Mouse (Mus musculus) heart, postnatal 14 days (tissue): Measurements from ENCODE around the gene Alox5. TPM values are rescaled to one million over a fixed set of nuclear protein-coding genes. Genes with fewer than 3 reads are reported as not detected.
A peak's percentile ranks its signal among the peaks of the same experiment; 100 is the strongest.
"Not testable (repeated sequence)": the region's sequence is repeated elsewhere in the genome, so short reads cannot be mapped to it uniquely, and the experiment has no call there.

ENCODE experiments used
- DNase-seq, 2 experiments: peaks; one replicate each; pipeline ENCODE4 v3.0.0; 2021 to 2022
- intact Hi-C: fragments of 180-260 bp; cut with DNase I; formaldehyde crosslinking; loops from one replicate; pipeline ENCODE4 v1.15.1; 2025
- long read RNA-seq, 2 experiments: library from polyadenylated mRNA; stranded (forward); transcript quantifications; one replicate each; pipeline ENCODE4 v2.0.0; 2021
- total RNA-seq, 2 experiments: library from RNA; stranded (reverse); gene quantifications; 2 replicates each; pipeline ENCODE4 v1.2.3; 2021

Alox5 gene
- total RNA-seq: 1 to 10 TPM; 5.6 to 7.2 TPM
- long read RNA-seq, experiment 1, partial matches to known transcripts: 4 of 5 reads
- long read RNA-seq, experiment 1, other reads (novel, unspliced or antisense): 0 of 5 reads
- long read RNA-seq, experiment 2, partial matches to known transcripts: 1 of 5 reads
- long read RNA-seq, experiment 2, other reads (novel, unspliced or antisense): 0 of 5 reads

GRCm38 (mm10) chr6:116460544-116461283 is at the start of gene Alox5:
Gene Alox5, minus strand, starts transcription at chr6:116461178.
- intact Hi-C loops: loop anchor here (10.0 kb wide), 1 partner anchor 234 kb away; no protein-coding TSS in a partner anchor

GRCm38 (mm10) chr6:116506302-116507003 is 45.5 kb upstream of the Alox5 start, which contains the start of gene Olfr212:
Gene Olfr212, plus strand, starts transcription at chr6:116506516.
- DNase-seq, intact Hi-C loops: not testable (repeated sequence)

More at GRCm38 (mm10) chr6:116460544-116461283, at the start of gene Alox5:
- peak; percentile 37 to 47 for DNase-seq

- intact Hi-C loops: no loop called here
Measured at GRCm38 (mm10) chr6:116495960-116496359, 35.0 kb upstream of the Alox5 start.

GRCm38 (mm10) chr6:116493742-116494141 is 32.8 kb upstream of the Alox5 start:
- DNase-seq: no peak
- intact Hi-C loops: no loop called here

More at GRCm38 (mm10) chr6:116495960-116496359, 35.0 kb upstream of the Alox5 start:
- DNase-seq: no peak

- no peak for DNase-seq
- intact Hi-C loops: no loop called here
Measured at GRCm38 (mm10) chr6:116488791-116489190, 27.8 kb upstream of the Alox5 start, which contains the start of gene Olfr211. Gene Olfr211, plus strand, starts transcription at chr6:116489091.

- intact Hi-C loops: no loop called here
Measured at GRCm38 (mm10) chr6:116486833-116487232, 25.9 kb upstream of the Alox5 start.

GRCm38 (mm10) chr6:116485081-116485480 is 24.1 kb upstream of the Alox5 start:
- intact Hi-C loops: no loop called here

More at GRCm38 (mm10) chr6:116486833-116487232, 25.9 kb upstream of the Alox5 start:
- no peak for DNase-seq

GRCm38 (mm10) chr6:116468081-116468480 is 7.1 kb upstream of the Alox5 start:
- intact Hi-C loops: loop anchor here (10.0 kb wide), 1 partner anchor 227 kb away; no protein-coding TSS in a partner anchor
- no peak for DNase-seq

More at GRCm38 (mm10) chr6:116485081-116485480, 24.1 kb upstream of the Alox5 start:
- no peak for DNase-seq

- DNase-seq: no peak
- intact Hi-C loops: no loop called here
Measured at GRCm38 (mm10) chr6:116459232-116459631, 1.7 kb downstream of the Alox5 start.

GRCm38 (mm10) chr6:116458728-116459127 is 2.2 kb downstream of the Alox5 start:
- no peak for DNase-seq
- intact Hi-C loops: no loop called here

- DNase-seq: no peak
- intact Hi-C loops: no loop called here
Measured at GRCm38 (mm10) chr6:116456482-116456881, 4.5 kb downstream of the Alox5 start.

- DNase-seq: peak in 1 of 2 experiments; percentile 16
- intact Hi-C loops: no loop called here
Measured at GRCm38 (mm10) chr6:116455781-116456180, 5.2 kb downstream of the Alox5 start.

GRCm38 (mm10) chr6:116440849-116441248 is 20.1 kb downstream of the Alox5 start:
- DNase-seq: no peak

GRCm38 (mm10) chr6:116440447-116440846 is 20.5 kb downstream of the Alox5 start:
- DNase-seq: no peak
- intact Hi-C loops: no loop called here

More at GRCm38 (mm10) chr6:116440849-116441248, 20.1 kb downstream of the Alox5 start:
- intact Hi-C loops: no loop called here

- no peak for DNase-seq
- intact Hi-C loops: no loop called here
Measured at GRCm38 (mm10) chr6:116439531-116439930, 21.4 kb downstream of the Alox5 start.

- intact Hi-C loops: no loop called here
- DNase-seq: no peak
Measured at GRCm38 (mm10) chr6:116438864-116439263, 22.1 kb downstream of the Alox5 start.

- intact Hi-C loops: no loop called here
- peak in 1 of 2 experiments; percentile 41 for DNase-seq
Measured at GRCm38 (mm10) chr6:116428282-116428681, 32.7 kb downstream of the Alox5 start.

- no peak for DNase-seq
- intact Hi-C loops: no loop called here
Measured at GRCm38 (mm10) chr6:116427552-116427951, 33.4 kb downstream of the Alox5 start.

GRCm38 (mm10) chr6:116423664-116424063 is 37.3 kb downstream of the Alox5 start:
- intact Hi-C loops: no loop called here
- DNase-seq: peak in 1 of 2 experiments; percentile 38

- intact Hi-C loops: no loop called here
- DNase-seq: no peak
Measured at GRCm38 (mm10) chr6:116422991-116423390, 38.0 kb downstream of the Alox5 start.

GRCm38 (mm10) chr6:116420271-116420670 is 40.7 kb downstream of the Alox5 start:
- DNase-seq: no peak
- intact Hi-C loops: no loop called here
